Mouse (Mus musculus): ENCODE measurements around the gene Apbb1ip. TPM values are rescaled to one million over a fixed set of nuclear protein-coding genes. Genes with fewer than 3 reads are reported as not detected.

Apbb1ip gene
- polyA plus RNA-seq, 1 experiment: 24.8 TPM

DNA sequence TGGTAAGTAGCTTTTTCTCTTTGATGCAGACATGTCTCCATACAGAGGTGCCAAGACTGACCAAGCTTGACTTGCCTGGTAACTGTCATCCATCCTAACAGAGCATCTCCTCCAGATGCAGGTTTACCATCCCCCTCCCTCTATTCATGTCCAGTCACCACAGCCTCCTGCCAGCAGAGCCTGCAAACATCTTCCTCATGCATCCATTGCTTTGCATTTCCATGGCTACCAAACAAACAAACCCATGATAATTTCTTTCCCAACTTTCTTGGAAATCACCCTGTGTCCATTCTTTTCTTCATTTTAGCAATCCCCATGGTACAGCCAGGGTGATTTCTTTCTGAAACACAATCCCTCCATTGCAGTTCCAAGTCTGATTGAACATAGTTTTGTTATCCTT lies 2.6 kb upstream of the Apbb1ip start:
- TF ChIP-seq POLR2A (IDR thresholded peaks at IDR 0.05; ENCODE audit: low read depth, low read length) (no peak), CTCF (IDR thresholded peaks at IDR 0.05; ENCODE audit: extremely low read depth, insufficient read depth, insufficient read length, insufficient replicate concordance) (no peak)

DNA sequence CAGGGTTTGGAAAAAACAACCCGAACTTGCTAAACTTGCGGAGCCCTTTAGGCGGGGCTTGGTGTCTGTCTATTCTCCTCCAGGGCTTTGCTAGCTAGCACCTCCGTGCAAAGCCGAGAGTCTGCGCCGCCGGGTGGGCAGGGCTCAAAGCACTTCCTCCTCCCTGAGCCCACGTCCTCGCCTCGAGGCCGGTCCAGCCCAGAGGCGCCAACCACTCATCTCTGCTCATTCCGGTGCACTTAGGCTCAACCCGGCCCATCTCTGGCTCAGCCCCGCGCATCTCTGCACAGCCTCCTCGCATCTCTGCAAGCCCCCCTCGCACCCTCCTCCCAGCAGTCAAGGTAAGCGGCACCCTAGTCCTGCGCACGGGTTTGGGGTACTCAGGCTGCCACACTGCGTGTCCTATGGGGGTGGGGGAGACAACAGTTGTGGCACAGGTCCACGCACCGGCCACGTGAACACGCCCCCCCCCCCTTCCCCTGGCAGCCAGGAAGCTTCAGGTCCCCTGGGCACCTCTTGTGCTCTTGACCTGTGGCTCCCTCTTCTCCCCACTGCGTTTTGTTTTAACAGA lies 372 bp downstream of the Apbb1ip start:
- no peak for TF ChIP-seq CTCF (IDR thresholded peaks at IDR 0.05; ENCODE audit: extremely low read depth, insufficient read depth, insufficient read length, insufficient replicate concordance)
- peak; percentile 51 for TF ChIP-seq POLR2A (IDR thresholded peaks at IDR 0.05; ENCODE audit: low read depth, low read length)
- 2% methylated on average over 28 of the region's 28 CpGs for WGBS
- Histone ChIP-seq H3K4me3 (ENCODE audit: extremely low read depth, insufficient read depth, insufficient read length) (peak overlapping the region; percentile 81), H3K27ac (ENCODE audit: insufficient read depth, low read length) (peak overlapping the region; percentile 97), H3K4me1 (ENCODE audit: control insufficient read depth, insufficient read depth, insufficient read length) (peaks cover 5% of the 10 kb centered on the region; the same call in 1 of the 2 replicates), H3K27me3 (ENCODE audit: control insufficient read depth, insufficient read depth, low read length) (no peaks in the 10 kb centered on the region), H3K36me3 (ENCODE audit: control insufficient read depth, insufficient read depth, low read length) (peaks cover 2% of the 10 kb centered on the region; the same call in 1 of the 2 replicates)
- DNase-seq (ENCODE audit: low read depth in 1 of 2, low spot score in 2 of 2): peak; percentile 78 to 88

More for the DNA sequence above, 2.6 kb upstream of the Apbb1ip start:
- no peak overlapping the region for H3K27ac ChIP-seq (ENCODE audit: insufficient read depth, low read length)
- no peak overlapping the region for H3K4me3 ChIP-seq (ENCODE audit: extremely low read depth, insufficient read depth, insufficient read length)
- H3K27me3 ChIP-seq (ENCODE audit: control insufficient read depth, insufficient read depth, low read length): no peaks in the 10 kb centered on the region
- no peak for DNase-seq (ENCODE audit: low read depth in 1 of 2, low spot score in 2 of 2)
- no peaks in the 10 kb centered on the region for H3K36me3 ChIP-seq (ENCODE audit: control insufficient read depth, insufficient read depth, low read length)
- H3K4me1 ChIP-seq (ENCODE audit: control insufficient read depth, insufficient read depth, insufficient read length): peaks cover 4% of the 10 kb centered on the region; the same call in 1 of the 2 replicates

DNA sequence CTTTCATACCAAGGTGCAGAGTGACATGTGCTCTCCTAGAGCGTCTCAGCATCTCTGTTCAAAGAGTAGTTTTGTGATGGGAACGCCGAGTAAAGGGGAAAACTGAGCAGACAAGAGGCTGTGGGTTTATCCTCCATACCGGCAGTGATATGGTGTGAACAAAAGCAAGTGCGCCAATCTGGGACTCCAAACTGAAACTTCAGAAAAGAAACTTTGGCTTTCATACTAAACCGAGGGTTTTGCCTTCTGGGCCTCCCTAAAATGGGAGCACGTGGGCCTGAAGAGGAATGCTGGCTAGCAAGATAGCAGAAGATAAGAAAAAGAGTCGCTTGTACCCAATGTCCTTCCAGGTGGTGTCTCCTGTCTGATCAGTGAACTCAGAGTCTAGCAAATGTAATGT lies 1.3 kb downstream of the Apbb1ip start:
- no peaks in the 10 kb centered on the region for H3K27me3 ChIP-seq (ENCODE audit: control insufficient read depth, insufficient read depth, low read length)
- H3K4me3 ChIP-seq (ENCODE audit: extremely low read depth, insufficient read depth, insufficient read length): peak overlapping the region; percentile 81
- TF ChIP-seq CTCF (IDR thresholded peaks at IDR 0.05; ENCODE audit: extremely low read depth, insufficient read depth, insufficient read length, insufficient replicate concordance) (no peak), POLR2A (IDR thresholded peaks at IDR 0.05; ENCODE audit: low read depth, low read length) (no peak)
- no peak for DNase-seq (ENCODE audit: low read depth in 1 of 2, low spot score in 2 of 2)
- peak overlapping the region; percentile 97 for H3K27ac ChIP-seq (ENCODE audit: insufficient read depth, low read length)
- 3% methylated on average over 8 of the region's 8 CpGs for WGBS
- peaks cover 7% of the 10 kb centered on the region for H3K36me3 ChIP-seq (ENCODE audit: control insufficient read depth, insufficient read depth, low read length)
- peaks cover 5% of the 10 kb centered on the region; the same call in 1 of the 2 replicates for H3K4me1 ChIP-seq (ENCODE audit: control insufficient read depth, insufficient read depth, insufficient read length)

DNA sequence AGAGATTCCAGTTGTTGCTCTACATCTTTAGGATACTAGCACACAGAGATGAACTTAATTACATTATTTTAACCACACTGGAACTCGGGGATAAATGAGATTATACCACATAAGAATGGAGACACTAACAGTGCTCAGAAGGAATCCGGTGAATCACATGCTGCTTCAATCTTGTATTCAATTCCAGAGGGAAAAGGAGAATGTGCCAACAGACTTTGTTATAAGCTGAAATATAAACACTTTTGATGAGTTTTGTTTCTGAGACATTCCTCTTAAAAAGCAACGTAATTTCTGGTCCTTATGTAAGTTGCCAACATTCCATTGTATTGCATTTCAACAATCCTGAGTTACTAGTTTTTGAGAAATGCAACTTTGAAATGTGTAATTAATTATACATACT lies 1.8 kb downstream of the Apbb1ip start:
- TF ChIP-seq CTCF (IDR thresholded peaks at IDR 0.05; ENCODE audit: extremely low read depth, insufficient read depth, insufficient read length, insufficient replicate concordance) (no peak), POLR2A (IDR thresholded peaks at IDR 0.05; ENCODE audit: low read depth, low read length) (no peak)
- 10% methylated on average over 3 of the region's 3 CpGs for WGBS
- no peak for DNase-seq (ENCODE audit: low read depth in 1 of 2, low spot score in 2 of 2)
- Histone ChIP-seq H3K4me3 (ENCODE audit: extremely low read depth, insufficient read depth, insufficient read length) (peak overlapping the region; percentile 81; the same call in 1 of the 2 replicates), H3K36me3 (ENCODE audit: control insufficient read depth, insufficient read depth, low read length) (peaks cover 7% of the 10 kb centered on the region), H3K4me1 (ENCODE audit: control insufficient read depth, insufficient read depth, insufficient read length) (peaks cover 5% of the 10 kb centered on the region; the same call in 1 of the 2 replicates), H3K27ac (ENCODE audit: insufficient read depth, low read length) (peak overlapping the region; percentile 40; the same call in 1 of the 2 replicates), H3K27me3 (ENCODE audit: control insufficient read depth, insufficient read depth, low read length) (no peaks in the 10 kb centered on the region)

DNA sequence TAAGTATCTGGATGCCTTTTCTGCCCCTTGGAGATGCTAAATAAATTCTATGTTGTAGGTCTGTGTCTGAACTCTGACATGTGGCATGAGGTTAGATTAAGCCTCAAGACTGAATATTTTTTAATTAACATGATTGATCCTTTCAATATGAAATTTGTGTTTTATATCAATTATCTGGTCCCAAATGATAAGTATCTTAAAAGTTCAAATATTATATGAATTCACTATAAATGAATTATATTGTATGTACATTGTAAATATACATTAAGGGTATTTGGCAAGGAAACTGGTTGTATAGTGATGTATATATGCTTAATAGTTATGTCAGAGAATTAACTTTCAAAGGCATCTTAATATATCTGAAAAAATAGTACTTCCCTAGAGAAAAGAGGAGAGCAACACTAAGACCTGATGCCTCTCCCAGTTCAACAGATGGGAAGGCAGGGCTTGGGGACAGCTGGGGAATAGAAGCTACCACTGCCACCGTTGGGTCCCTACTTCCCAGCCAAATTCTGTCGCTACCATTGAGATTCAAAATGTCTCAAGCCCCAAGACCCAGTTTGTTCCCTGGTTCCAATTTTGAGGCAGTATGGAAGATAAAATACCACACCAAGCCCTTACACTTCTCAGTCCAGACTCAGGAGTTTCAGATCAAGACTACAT lies 2.8 kb downstream of the Apbb1ip start:
- DNase-seq (ENCODE audit: low read depth in 1 of 2, low spot score in 2 of 2): no peak
- Histone ChIP-seq H3K27me3 (ENCODE audit: control insufficient read depth, insufficient read depth, low read length) (no peaks in the 10 kb centered on the region), H3K36me3 (ENCODE audit: control insufficient read depth, insufficient read depth, low read length) (peaks cover 7% of the 10 kb centered on the region), H3K4me1 (ENCODE audit: control insufficient read depth, insufficient read depth, insufficient read length) (peaks cover 8% of the 10 kb centered on the region; the same call in 1 of the 2 replicates), H3K27ac (ENCODE audit: insufficient read depth, low read length) (peak overlapping the region; percentile 61), H3K4me3 (ENCODE audit: extremely low read depth, insufficient read depth, insufficient read length) (peak overlapping the region; percentile 41)
- WGBS: 52% methylated on average over 2 of the region's 2 CpGs
- no peak for TF ChIP-seq CTCF (IDR thresholded peaks at IDR 0.05; ENCODE audit: extremely low read depth, insufficient read depth, insufficient read length, insufficient replicate concordance)
- no peak for TF ChIP-seq POLR2A (IDR thresholded peaks at IDR 0.05; ENCODE audit: low read depth, low read length)

DNA sequence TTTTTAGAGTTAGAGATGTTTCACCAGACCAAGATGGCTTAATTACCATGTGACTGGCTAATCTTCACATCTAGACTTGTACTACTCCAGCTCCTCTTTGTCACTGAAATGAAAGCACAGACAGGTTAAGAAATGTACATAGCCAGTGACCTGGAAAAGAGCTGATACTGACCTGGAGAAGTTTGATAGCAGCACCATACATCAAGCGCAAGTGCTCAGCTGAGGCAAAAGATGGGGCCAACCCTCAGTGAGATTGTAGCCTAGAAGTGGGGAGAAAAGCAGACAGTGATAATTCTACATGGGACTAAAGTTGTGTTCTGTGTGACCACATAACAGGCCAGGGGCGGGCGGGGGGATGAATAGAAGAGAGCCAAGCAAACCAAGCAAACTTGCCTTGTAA lies 3.9 kb downstream of the Apbb1ip start:
- peaks cover 9% of the 10 kb centered on the region; the same call in 1 of the 2 replicates for H3K4me1 ChIP-seq (ENCODE audit: control insufficient read depth, insufficient read depth, insufficient read length)
- no peak for TF ChIP-seq CTCF (IDR thresholded peaks at IDR 0.05; ENCODE audit: extremely low read depth, insufficient read depth, insufficient read length, insufficient replicate concordance)
- no peak for TF ChIP-seq POLR2A (IDR thresholded peaks at IDR 0.05; ENCODE audit: low read depth, low read length)
- H3K4me3 ChIP-seq (ENCODE audit: extremely low read depth, insufficient read depth, insufficient read length): no peak overlapping the region
- no peak for DNase-seq (ENCODE audit: low read depth in 1 of 2, low spot score in 2 of 2)
- H3K36me3 ChIP-seq (ENCODE audit: control insufficient read depth, insufficient read depth, low read length): peaks cover 7% of the 10 kb centered on the region
- 86% methylated on average over 3 of the region's 3 CpGs for WGBS
- no peaks in the 10 kb centered on the region for H3K27me3 ChIP-seq (ENCODE audit: control insufficient read depth, insufficient read depth, low read length)
- H3K27ac ChIP-seq (ENCODE audit: insufficient read depth, low read length): peak overlapping the region; percentile 3; the same call in 1 of the 2 replicates

DNA sequence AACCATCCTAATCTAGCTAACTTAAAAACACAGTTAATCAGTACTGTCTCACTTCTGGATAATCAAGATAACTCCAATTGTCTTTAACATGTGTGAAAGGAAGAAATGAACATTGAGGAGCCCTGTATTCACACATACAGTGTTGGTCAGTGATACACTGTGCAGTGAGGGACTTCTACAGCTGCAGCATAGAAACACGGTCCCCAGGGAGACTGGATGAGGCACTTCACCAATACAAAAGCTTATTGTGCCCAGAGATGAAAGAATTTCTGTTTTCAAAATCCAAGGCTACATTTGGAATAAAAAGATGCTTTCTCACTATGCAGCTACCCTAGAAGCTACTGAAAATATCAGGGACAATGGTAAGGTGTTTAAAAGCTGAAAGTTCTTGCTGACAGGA lies 7.0 kb downstream of the Apbb1ip start:
- H3K27ac ChIP-seq (ENCODE audit: insufficient read depth, low read length): no peak overlapping the region
- whole genome bisulfite sequencing: 92% methylated on average over 1 of the region's 1 CpGs
- peaks cover 20% of the 10 kb centered on the region for H3K4me1 ChIP-seq (ENCODE audit: control insufficient read depth, insufficient read depth, insufficient read length)
- H3K27me3 ChIP-seq (ENCODE audit: control insufficient read depth, insufficient read depth, low read length): no peaks in the 10 kb centered on the region
- no peak overlapping the region for H3K4me3 ChIP-seq (ENCODE audit: extremely low read depth, insufficient read depth, insufficient read length)
- no peak for TF ChIP-seq CTCF (IDR thresholded peaks at IDR 0.05; ENCODE audit: extremely low read depth, insufficient read depth, insufficient read length, insufficient replicate concordance)
- TF ChIP-seq POLR2A (IDR thresholded peaks at IDR 0.05; ENCODE audit: low read depth, low read length): no peak
- DNase-seq (ENCODE audit: low read depth in 1 of 2, low spot score in 2 of 2): no peak
- H3K36me3 ChIP-seq (ENCODE audit: control insufficient read depth, insufficient read depth, low read length): peaks cover 7% of the 10 kb centered on the region
